Mouse (Mus musculus): ENCODE measurements around the gene Amz1.

Gene Amz1

DNA sequence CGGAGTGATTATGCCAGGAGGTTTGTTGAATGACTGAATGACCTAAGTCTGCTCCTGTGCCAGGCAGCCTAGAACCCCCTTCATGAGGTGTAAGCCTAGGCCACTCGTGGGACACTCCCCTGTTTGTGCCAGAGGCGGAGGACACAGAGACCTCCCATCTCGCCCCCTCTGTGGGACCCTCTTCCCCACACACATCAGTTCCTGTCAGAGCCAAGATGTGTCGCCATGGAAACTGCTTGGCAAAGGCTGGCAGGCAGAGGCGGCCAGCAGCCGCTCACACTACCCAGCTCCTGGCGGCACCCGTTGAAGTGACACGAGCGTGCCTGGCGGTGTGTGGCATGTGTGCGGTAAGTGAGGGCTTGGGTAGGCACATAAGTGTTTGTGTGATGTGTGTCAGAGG is at the start of gene Amz1:
Gene Amz1, plus strand, starts transcription at position 306 of the 400 bp plus-strand sequence.
- DNase-seq = peak; percentile 78

DNA sequence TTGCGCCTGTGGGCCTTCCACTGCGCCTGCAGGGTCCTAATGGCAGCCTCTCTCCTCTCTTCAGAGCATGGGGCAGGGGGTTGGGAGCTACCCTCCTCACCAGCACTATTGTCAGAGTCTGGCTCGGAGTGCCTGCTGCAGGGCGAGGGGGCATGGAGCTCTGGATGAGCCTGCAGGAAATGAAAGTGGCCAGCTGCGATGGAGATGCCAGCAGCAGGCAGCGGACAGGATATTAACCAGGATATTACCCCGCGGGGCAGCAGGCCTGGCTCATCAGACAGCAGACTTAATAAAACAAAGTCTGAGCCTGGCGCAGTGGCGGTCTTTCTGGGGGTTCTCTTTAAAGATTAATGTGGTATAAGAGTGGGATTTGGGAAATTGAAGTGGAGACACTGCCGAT is 48.8 kb upstream of the Amz1 start:
- DNase-seq = no peak

DNA sequence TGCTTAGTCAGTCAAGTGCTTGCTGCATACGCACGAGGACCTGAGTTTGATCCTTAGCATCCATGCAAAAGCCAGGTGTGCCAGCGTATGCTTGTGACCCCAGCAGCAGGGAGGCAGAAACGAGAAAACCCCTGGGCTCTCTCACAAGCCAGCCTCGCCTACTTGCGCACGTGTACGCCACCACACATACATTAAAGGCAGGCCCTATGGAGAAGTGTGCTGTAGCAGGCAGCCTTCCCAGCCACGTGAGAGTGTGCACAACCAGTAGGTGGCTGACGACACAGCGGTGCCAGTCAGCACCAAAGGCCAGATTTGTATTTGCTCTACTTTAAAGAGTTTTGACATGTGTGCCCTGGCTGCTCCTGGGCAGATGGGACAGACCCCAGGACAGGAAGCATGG is 48.3 kb upstream of the Amz1 start:
- peak; percentile 55 for DNase-seq

DNA sequence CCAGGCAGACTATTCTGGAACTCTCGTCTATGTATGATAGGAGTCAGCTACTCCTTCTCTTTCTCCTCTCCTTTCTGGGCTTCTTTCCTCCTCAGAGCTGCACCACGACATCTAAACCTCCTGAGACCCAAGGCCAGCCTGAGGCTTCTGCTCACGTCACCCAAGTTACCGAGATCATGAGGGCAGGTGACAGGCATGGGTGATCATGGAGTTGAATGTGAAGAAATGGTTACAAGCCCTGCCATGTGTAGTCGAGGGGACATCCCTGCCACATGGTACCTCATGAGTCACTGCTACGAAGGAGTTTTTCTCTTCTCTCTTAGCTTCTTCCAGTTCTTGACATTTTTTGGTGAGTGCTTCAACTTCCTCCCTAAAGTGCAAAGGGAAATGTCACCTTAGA is 46.8 kb upstream of the Amz1 start:
- no peak for DNase-seq

DNA sequence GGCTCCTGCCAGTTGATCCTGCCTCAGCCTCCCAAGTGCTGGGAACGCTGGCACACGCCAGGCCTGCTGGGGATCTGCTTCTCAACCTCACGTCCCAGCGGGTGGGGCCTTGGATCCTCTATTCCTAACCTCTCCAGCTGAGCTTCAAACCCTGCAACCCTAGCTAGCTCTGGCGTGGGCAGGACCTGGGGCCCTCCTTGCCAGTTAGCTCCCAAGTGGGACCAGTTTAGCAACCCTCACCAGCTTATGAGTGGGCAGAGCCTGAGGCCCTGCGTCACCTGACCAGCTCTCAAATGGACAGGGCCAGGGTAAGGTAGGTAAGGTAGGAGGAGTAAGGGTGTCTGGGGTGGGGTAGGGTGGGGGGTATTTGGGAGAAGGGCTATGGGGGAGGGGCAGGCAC is 43.9 kb upstream of the Amz1 start:
- DNase-seq = no peak

DNA sequence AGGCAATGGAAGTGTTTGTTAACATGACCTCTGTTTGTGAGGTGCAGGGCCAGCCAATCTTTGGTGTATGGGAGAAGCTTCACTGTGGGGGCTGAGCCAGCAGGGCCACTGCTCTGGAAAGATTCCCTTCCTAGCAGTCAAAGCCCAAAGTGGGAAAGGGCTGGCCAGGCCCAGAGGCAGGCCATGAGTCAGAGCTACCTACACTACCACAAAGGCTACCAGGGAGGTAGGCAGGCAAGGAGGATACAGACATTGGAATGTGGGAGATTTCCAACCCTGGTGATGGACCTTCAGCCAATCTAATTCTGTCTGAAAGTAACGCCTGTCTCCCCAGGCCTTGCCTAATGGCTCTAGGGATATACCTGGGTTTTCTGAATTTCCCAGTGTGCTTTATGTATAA is 43.0 kb upstream of the Amz1 start:
- DNase-seq = no peak

DNA sequence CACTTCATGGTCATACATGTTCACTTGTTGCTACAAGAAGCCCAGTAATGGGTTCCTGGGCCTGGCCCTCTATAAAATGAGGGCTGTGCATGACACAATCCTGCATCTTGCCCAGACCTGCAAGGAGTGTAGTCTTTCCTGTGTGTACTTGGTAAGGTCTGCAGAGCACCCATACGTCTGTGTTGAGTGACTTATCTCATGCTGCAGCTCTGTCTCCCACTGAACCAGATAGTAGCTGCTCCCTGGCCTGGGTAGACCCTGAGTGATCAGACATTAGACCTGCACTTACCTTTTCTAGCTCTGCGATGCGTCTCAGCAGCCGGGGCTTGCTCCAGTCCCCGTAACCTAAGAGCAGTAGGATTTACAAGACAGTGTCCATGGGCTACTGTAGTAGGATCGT is 41.8 kb upstream of the Amz1 start:
- no peak for DNase-seq

DNA sequence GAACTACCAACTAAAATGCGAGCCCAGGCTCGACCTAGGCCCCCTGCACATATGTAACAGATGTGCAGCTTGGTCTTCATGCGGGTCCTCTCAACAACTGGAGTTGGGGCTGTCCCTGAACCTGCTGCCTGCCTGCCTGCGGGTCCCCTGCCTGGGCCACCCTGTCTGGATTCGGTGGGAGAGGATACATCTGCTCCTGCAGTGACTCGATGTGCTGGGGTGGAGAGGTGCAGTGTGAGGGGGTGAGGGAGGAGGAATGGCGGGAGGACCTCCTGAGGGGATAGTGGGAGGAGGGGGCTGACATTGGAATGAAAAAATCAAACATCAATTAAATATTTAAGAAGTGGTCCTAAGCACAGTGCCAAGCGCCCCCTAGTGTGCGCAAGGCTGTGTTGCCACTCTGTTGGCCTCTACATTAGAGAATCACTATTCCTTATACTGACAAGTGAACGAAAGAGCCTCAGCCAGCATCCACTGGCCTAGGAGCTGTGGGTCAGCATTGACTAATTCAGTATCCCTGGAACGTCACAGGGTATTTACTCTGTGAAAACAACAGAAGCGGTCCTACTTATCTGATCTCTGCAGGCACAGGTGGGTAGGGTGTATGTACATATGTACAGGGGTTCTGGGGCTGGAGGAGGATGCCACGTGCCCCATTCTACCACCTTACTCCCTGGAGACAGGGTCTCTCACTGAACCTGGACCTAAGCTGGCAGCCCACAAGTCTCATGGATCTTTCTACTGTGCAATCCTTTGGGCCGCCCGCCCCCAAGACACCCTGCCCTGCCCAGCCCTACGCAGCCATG is 39.4 kb upstream of the Amz1 start:
- DNase-seq = no peak

DNA sequence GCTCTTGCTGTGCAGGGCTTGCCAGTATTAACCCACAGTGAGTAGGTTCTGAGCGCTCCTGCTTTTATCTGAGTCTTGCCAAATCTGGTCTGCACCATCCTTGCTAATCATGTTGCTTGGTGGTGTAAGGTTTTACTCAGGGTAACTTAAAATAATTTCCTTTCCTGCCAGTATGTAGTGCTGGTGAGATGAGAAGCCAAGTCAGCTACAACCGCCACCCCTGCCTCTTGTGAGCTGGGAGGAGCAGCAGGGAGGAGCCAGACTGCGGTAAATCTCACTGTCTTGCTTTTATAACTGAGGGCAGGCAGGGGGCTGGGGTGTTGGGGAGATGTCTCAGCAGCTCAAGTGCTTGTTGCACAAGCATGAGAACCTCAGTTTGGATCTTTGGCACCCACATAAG is 35.5 kb upstream of the Amz1 start:
- peak; percentile 57 for DNase-seq

DNA sequence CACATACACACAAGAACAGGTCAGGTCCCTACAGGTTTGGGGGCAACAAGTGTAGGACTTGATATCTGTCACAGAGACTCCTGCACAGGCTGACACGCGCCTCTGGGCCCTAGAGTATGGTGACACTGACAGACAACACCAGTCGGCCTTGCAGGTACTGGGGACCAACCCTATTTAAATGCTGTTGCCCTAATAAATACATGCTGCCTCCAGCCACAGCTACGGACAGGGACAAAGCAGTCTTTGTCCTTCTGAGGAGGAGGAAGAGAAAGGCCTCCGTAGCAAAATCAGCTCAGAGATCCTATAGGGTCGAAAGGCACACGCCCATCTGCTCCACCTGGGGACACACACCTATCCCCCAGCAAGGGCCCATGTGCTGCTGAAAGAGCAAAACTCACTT is 27.9 kb upstream of the Amz1 start:
- DNase-seq = no peak

DNA sequence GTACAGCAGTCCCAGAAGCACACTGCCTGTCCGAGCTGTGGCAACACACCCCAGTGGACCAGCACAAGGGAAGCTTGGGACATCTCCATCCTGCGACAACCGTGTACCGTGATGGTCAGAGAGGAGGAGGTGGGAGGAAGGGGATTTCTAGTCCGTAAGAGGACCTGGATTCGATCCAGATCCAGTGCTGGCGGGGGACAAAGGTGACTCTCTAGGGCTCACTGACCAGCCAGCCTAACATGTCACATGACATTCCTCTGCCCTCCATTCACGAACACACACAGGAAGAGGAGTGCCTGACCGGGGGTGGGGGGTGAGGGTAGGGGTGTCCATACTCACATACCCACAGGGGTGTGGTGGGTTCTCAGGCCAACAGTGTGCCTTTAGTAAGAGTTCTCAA is 24.2 kb upstream of the Amz1 start:
- DNase-seq = no peak

DNA sequence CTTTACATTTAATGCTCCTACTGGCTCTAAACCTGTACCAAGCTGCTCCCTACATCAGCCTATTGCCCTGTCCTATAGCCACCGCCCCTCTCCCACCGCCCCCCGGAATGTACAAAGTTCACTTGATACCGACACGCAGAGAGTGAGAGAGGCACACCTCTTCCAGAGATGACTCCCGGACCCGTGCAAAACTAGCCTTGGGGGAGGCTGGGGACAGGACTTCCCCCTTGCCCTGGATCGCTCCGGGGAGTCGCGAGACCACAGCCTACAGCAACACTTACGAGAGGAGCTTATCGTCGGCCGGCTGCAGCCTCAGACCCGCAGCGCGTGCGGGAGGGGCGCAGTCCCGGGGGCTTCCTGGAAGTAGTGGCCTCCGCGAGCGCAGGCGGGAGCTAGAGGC is 22.3 kb upstream of the Amz1 start:
- no peak for DNase-seq

DNA sequence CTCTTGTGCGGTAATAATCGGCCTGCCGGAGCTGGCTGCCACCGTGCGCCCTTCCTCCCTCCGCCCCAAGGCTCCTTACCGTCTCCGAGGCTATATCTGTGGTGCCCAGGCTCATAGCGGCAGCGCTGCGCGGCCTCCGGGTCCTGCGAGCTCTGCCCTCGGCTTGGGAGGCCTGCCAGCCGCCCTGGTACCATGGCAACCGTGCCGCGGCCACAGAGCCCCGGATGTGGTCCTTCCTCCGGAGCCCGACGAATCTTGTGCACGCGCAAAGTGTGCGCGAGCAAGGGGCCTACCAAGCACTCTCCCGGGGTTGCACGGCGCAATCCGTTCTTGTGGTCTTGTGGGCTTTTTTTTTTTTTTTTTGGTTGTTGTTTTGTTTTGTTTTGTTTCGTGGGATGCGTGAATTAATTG is 21.8 kb upstream of the Amz1 start, which contains the start of gene Iqce:
Gene Iqce, minus strand, starts transcription at position 276 of the 411 bp plus-strand sequence.
- peak; percentile 95 for DNase-seq

DNA sequence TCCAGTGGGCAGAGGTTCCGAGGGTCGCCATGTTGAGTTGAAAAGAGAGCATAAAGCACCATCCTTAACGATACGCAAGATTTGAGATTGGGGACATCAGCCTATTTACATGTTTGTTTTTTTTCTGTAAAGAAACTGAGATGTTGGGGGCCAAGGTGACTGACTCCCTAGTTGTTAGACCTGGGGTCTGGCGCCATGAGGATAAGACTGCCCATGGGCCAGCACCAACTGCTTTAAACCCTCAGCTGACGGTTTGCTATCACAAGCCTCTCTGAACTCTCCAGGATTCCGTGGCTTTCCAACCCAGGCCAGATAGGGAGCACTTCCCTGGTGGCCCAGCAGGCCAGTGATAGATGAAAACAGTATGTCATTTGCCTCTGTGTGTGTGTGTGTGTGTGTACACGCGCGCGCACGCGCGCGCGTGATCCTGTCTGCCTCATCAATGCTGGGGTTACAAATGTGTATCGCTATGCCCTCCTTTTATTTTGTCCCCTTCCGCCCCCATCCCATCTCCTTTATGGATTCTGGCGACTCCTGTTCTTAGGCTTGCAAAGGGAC is 21.2 kb upstream of the Amz1 start:
- no peak for DNase-seq

DNA sequence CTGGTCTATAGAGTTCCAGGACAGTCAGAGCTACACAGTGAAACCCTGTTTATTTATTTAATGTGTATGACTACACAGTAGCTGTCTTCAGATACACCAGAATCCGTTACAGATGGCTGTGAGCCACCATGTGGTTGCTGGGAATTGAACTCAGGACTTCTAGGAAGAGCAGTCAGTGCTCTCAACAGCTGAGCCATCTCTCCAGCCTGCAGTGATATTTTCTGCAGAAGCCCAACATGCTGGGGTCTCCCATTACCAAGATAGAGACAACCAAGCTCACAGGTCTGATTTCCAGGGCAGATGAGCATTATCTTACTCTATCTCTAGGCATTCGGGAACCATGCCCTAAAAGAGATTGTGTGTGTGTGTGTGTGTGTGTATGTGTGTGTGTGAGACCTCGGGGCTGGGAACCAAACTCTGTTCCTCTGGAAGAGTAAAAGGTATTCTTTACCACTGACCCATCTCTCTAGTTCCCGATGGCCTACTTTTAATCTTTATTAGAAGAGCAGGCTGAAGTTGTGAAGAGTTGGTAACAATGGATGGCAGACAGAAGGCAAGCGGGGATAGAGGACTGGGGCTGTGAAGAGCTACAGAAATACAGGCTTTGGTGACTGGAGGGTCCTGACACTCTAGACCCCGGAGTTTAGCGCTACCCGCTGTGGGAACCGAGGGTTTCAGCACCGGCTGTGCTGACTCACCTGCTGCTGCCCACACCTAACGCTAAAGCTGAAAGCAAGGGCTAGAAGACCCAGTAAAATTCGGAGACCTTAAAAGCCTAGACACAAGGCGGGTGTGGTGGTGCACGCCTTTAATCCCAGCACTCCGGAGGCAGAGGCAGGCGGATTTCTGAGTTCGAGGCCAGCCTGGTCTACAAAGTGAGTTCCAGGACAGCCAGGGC is 20.2 kb upstream of the Amz1 start:
- DNase-seq = no peak

DNA sequence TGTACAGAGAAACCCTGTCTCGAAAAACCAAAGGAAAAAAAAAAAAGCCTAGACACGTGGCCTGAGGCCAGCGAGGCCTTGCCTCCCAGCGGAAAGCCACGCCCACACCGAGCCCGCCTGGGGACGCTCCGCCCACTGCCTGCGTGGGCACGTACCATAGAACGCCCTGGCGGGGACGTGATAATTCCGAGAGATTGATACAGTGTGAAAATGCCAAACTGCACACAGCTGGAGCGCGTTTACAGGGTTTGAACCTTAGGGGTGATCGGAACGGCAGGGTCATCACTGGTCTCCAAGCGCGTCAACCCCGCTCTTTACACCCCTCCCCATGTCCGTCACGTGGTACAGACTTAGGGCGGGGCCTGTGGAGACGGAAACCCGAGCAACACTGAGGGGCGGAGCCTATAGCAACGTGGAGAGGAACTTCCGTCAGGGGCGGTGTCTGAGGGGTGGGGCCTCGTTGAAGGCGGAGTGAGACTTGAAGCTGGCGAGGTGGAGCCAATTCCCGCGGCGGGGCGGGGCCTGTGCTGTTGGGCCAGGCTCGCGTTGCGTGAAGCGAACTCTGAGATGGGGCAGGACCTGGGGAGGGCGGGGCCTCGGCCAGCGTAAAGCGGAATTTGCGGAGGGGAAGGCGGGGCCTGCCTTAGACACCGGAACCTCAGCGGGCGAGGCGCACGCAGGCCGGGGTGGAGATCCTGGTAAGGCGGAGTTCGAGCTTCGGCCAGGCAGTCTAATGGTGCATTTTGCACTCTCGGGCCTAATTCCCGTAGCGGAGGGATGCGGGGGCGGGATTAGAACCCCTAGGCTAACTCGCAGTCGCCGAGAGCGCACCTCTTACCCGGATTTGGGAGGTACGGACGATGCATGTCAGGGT is 19.3 kb upstream of the Amz1 start, which contains the start of gene Brat1:
Gene Brat1, plus strand, starts transcription at position 634 of the 874 bp plus-strand sequence.
- peak; percentile 100 for DNase-seq

DNA sequence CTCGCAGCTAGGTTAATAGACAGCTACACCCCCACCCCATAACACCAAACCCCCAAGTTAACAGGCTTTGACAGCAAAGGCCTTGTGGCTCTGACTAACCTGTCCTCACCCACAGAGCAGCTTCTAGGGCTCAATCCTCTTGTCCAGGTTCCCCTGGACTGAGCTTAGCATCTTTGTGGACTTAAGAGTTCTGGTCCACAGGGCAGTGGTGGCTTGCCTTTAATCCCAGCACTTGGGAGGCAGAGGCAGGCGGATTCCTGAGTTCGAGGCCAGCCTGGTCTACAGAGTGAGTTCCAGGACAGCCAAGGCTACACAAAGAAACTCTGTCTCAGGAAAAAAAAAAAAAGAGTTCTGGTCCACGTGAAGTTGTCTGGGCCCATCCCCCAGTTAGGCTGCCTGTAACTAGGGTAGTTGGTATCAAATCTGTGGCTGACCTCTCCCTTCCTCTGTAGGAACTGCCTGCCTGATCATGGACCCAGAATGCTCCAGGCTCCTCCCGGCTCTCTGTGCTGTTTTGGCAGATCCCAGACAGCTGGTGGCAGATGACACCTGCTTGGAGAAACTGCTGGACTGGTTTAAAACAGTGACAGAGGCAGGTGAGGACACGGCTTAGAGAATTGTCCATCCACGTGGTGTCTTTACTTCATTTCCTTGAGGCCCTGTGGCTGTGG is 18.3 kb upstream of the Amz1 start:
- DNase-seq = no peak

DNA sequence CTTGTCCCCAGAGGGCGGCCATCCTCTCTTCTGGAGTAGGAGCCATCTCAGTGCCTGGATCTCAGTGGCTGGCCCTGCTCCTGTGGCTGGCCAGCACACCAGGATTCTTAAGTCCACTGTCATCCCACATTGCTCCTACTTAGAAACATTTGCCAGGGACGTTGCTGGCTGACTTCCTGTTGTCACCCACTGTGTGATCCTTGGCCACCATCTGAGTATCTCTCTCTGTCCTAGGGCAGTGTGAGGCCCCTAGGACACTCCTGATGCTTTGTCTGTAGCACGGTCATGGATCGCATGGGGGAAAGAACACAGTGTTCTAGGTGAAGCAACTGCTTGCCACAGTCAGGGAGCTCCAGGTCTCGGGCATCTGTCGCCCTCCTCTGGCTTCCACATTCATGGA is 13.6 kb upstream of the Amz1 start:
- no peak for DNase-seq

DNA sequence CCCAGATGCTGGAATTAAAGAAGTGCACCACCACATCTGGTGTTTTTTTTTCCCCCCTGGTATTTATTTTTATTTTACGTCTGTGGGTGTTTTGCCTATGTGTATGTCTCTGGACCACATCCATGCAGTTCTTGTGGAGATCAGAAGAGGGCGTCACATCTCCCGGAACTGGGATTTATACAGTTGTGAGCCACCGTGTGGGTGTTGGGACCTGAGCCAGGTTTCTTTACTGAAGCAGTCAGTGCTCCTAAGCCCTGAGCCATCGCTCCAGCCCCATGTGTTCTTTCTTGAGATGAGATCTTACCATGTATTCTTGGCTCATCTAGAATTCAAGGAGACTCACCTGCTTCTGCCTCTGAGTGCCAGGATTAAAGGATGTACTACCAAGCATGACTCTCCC is 12.9 kb upstream of the Amz1 start:
- no peak for DNase-seq

DNA sequence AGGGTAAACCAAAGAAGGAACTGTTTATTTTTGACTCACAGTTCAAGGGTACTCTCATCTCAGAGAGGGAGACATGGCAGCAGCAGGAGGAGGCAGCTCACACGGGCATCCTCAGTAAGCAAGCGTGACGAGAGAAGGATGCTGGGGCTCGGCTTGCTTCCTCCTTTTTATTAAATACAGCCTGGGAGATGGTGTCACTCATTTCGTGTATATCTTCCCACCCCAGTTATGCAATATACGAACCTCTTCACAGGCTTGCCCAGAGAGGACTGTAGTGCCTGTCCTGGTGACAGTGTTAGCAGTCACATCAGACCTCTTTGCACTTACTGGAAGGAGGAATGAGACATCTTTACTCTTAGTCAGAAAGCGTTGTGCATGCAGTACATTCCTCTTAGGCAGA is 3.2 kb upstream of the Amz1 start:
- DNase-seq = no peak

DNA sequence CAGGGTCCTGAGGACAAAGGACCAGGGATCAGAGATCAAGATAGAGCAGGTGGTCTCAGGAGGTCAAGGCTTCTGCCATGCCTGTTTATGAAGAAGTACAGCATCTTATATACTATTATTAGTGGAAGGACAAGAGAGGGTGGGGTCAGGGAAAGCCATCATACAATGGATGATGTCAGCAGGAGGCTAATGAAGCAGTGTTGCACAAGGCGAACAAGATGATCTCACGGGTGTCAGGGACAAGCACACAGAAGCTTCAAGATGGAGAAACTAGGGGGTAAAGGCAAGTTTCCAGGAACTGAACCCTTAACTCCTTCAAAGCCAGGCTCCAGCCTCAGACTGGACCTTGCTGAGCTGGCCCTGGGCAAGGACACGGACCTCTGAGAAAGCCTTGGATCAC is 1.8 kb upstream of the Amz1 start:
- no peak for DNase-seq
